Mouse (Mus musculus) liver, embryonic 16.5 days (tissue): ENCODE data around the gene Fnbp1. TPM values are rescaled to one million over a fixed set of nuclear protein-coding genes. Genes with fewer than 3 reads are reported as not detected.

Experiments used
- ATAC-seq: fragments of 200-750 bp; cut with Nextera tagmentation; 2 replicates; pipeline ENCODE4 v1.8.0; 2017; ENCODE audit warnings: low read depth, mild to moderate bottlenecking, moderate number of reproducible peaks, moderate library complexity
- H3K27ac ChIP-seq: fragments of 300-500 bp; sonication (generic); 2 replicates; pipeline ENCODE4 v1.5.1; 2014; ENCODE audit warnings: mild to moderate bottlenecking, low read length
- H3K27me3 ChIP-seq: fragments of 300-500 bp; sonication (generic); 2 replicates; pipeline ENCODE4 v1.6.1; 2014; ENCODE audit warnings: low read depth, low read length, mixed read lengths; ENCODE audit not compliant: control insufficient read depth, insufficient read depth
- H3K36me3 ChIP-seq: fragments of 300-500 bp; sonication (generic); 2 replicates; pipeline ENCODE4 v1.6.1; 2014; ENCODE audit warnings: mild to moderate bottlenecking; ENCODE audit not compliant: control insufficient read depth, insufficient read depth
- H3K4me1 ChIP-seq: fragments of 300-500 bp; sonication (generic); 2 replicates; pipeline ENCODE4 v1.6.1; 2014; ENCODE audit warnings: low read depth, low read length, mixed read lengths; ENCODE audit not compliant: control insufficient read depth
- H3K4me2 ChIP-seq: fragments of 300-500 bp; sonication (generic); 2 replicates; pipeline ENCODE4 v1.6.1; 2014; ENCODE audit warnings: low read depth, low read length, mixed read lengths
- H3K4me3 ChIP-seq: fragments of 300-500 bp; sonication (generic); 2 replicates; pipeline ENCODE4 v1.5.1; 2014; ENCODE audit warnings: low read depth, mild to moderate bottlenecking, low read length
- H3K9ac ChIP-seq: fragments of 300-500 bp; sonication (generic); 2 replicates; pipeline ENCODE4 v1.6.1; 2014; ENCODE audit warnings: low read depth, low read length
- H3K9me3 ChIP-seq: fragments of 300-500 bp; sonication (generic); replicated peaks from 2 replicates; pipeline ENCODE4 v1.6.1; 2016; ENCODE audit warnings: low read length; ENCODE audit not compliant: control insufficient read depth
- WGBS: fragments of 180-500 bp; shearing (Covaris S2); extraction: QIAGEN DNeasy Blood & Tissue Kit; methylation state at CpG from one replicate; pipeline ENCODE4 v1.1.7; 2014; ENCODE audit not compliant: insufficient replicate concordance; 5-methylcytosine and 5-hydroxymethylcytosine counted together
- polyA plus RNA-seq: library from polyadenylated mRNA; unstranded; fragments of >200 nt; fragmentation: Nextera tagmentation; extraction: Ambion mirVana; gene quantifications from 2 replicates; pipeline ENCODE4 v1.2.1, GENCODE M21; 2015

The Fnbp1 gene
- polyA plus RNA-seq, 1 experiment from 2014 or later: 5.9 TPM

- H3K4me1 ChIP-seq: no peaks in the 10 kb centered on the region
- WGBS: 74% methylated on average over 11 of the region's 11 CpGs
- H3K4me3 ChIP-seq: no peak overlapping the region
- H3K4me2 ChIP-seq: no peak overlapping the region
- ATAC-seq: no peak
- no peaks in the 10 kb centered on the region for H3K27me3 ChIP-seq
- H3K27ac ChIP-seq: no peak overlapping the region
- H3K9me3 ChIP-seq: no peaks in the 10 kb centered on the region
- no peak overlapping the region for H3K9ac ChIP-seq
- H3K36me3 ChIP-seq: peaks cover 7% of the 10 kb centered on the region
Observed at GRCm38 (mm10) chr2:31053851-31054340, 87.9 kb downstream of the Fnbp1 start.

GRCm38 (mm10) chr2:31053426-31053825, 88.4 kb downstream of the Fnbp1 start:
- no peaks in the 10 kb centered on the region; the same call in 1 of the 2 replicates for H3K4me1 ChIP-seq
- no peak overlapping the region for H3K4me3 ChIP-seq
- H3K27ac ChIP-seq: no peak overlapping the region
- no peak overlapping the region for H3K9ac ChIP-seq
- H3K9me3 ChIP-seq: no peaks in the 10 kb centered on the region
- whole genome bisulfite sequencing: 81% methylated on average over 13 of the region's 13 CpGs
- no peaks in the 10 kb centered on the region for H3K27me3 ChIP-seq
- ATAC-seq: no peak
- peaks cover 7% of the 10 kb centered on the region for H3K36me3 ChIP-seq
- H3K4me2 ChIP-seq: no peak overlapping the region

- 66% methylated on average over 10 of the region's 10 CpGs for WGBS
- ATAC-seq: no peak
- Histone ChIP-seq H3K9me3 (no peaks in the 10 kb centered on the region), H3K27ac (no peak overlapping the region), H3K36me3 (peaks cover 7% of the 10 kb centered on the region), H3K4me3 (no peak overlapping the region), H3K4me2 (no peak overlapping the region), H3K9ac (no peak overlapping the region), H3K27me3 (no peaks in the 10 kb centered on the region), H3K4me1 (no peaks in the 10 kb centered on the region; the same call in 1 of the 2 replicates)
Observed at GRCm38 (mm10) chr2:31052441-31052840, 89.4 kb downstream of the Fnbp1 start.

- no peak for ATAC-seq
- Histone ChIP-seq H3K27me3 (no peaks in the 10 kb centered on the region), H3K4me2 (no peak overlapping the region), H3K27ac (no peak overlapping the region), H3K9me3 (no peaks in the 10 kb centered on the region), H3K36me3 (no peaks in the 10 kb centered on the region), H3K9ac (no peak overlapping the region), H3K4me1 (no peaks in the 10 kb centered on the region; the same call in 1 of the 2 replicates), H3K4me3 (no peak overlapping the region)
- WGBS: 30% methylated on average over 6 of the region's 6 CpGs
Observed at GRCm38 (mm10) chr2:31048037-31048436, 93.8 kb downstream of the Fnbp1 start.

GRCm38 (mm10) chr2:31043856-31044255, 98.0 kb downstream of the Fnbp1 start:
- peaks cover 5% of the 10 kb centered on the region for H3K36me3 ChIP-seq
- WGBS: 74% methylated on average over 1 of the region's 1 CpGs
- H3K9ac ChIP-seq: no peak overlapping the region
- no peak for ATAC-seq
- no peak overlapping the region for H3K4me3 ChIP-seq
- no peaks in the 10 kb centered on the region for H3K27me3 ChIP-seq
- no peak overlapping the region for H3K4me2 ChIP-seq
- no peaks in the 10 kb centered on the region for H3K9me3 ChIP-seq
- H3K27ac ChIP-seq: no peak overlapping the region
- H3K4me1 ChIP-seq: no peaks in the 10 kb centered on the region; the same call in 1 of the 2 replicates

- WGBS: 66% methylated on average over 6 of the region's 6 CpGs
- H3K9me3 ChIP-seq: no peaks in the 10 kb centered on the region
- no peaks in the 10 kb centered on the region for H3K27me3 ChIP-seq
- H3K4me3 ChIP-seq: no peak overlapping the region
- no peaks in the 10 kb centered on the region for H3K4me1 ChIP-seq
- H3K4me2 ChIP-seq: no peak overlapping the region
- peaks cover 5% of the 10 kb centered on the region for H3K36me3 ChIP-seq
- no peak overlapping the region for H3K27ac ChIP-seq
- ATAC-seq: no peak
- H3K9ac ChIP-seq: no peak overlapping the region
Observed at GRCm38 (mm10) chr2:31042881-31043280, 98.9 kb downstream of the Fnbp1 start.

GRCm38 (mm10) chr2:31041386-31041785, 100.4 kb downstream of the Fnbp1 start:
- ATAC-seq: no peak
- H3K27ac ChIP-seq: no peak overlapping the region
- no peaks in the 10 kb centered on the region for H3K4me1 ChIP-seq
- no peak overlapping the region for H3K9ac ChIP-seq
- WGBS: 71% methylated on average over 6 of the region's 6 CpGs
- no peaks in the 10 kb centered on the region for H3K27me3 ChIP-seq
- no peaks in the 10 kb centered on the region for H3K9me3 ChIP-seq
- no peak overlapping the region for H3K4me3 ChIP-seq
- H3K36me3 ChIP-seq: peaks cover 5% of the 10 kb centered on the region
- no peak overlapping the region for H3K4me2 ChIP-seq

GRCm38 (mm10) chr2:31040487-31040886, 101.3 kb downstream of the Fnbp1 start:
- ATAC-seq: no peak
- Histone ChIP-seq H3K9ac (no peak overlapping the region), H3K27me3 (no peaks in the 10 kb centered on the region), H3K9me3 (no peaks in the 10 kb centered on the region), H3K4me3 (no peak overlapping the region), H3K27ac (no peak overlapping the region), H3K4me1 (no peaks in the 10 kb centered on the region), H3K36me3 (peaks cover 14% of the 10 kb centered on the region), H3K4me2 (no peak overlapping the region)
- 61% methylated on average over 3 of the region's 3 CpGs for WGBS

- no peak overlapping the region for H3K27ac ChIP-seq
- no peaks in the 10 kb centered on the region for H3K9me3 ChIP-seq
- no peak overlapping the region for H3K4me3 ChIP-seq
- H3K27me3 ChIP-seq: no peaks in the 10 kb centered on the region
- H3K9ac ChIP-seq: no peak overlapping the region
- H3K36me3 ChIP-seq: peaks cover 15% of the 10 kb centered on the region
- ATAC-seq: no peak
- 85% methylated on average over 3 of the region's 3 CpGs for WGBS
- no peaks in the 10 kb centered on the region for H3K4me1 ChIP-seq
- no peak overlapping the region for H3K4me2 ChIP-seq
Observed at GRCm38 (mm10) chr2:31040043-31040442, 101.8 kb downstream of the Fnbp1 start.
